Mouse (Mus musculus) common myeloid progenitor, adult 5-6 weeks (primary cell): ENCODE measurements around the gene Sult6b1. TPM values are rescaled to one million over a fixed set of nuclear protein-coding genes. Genes with fewer than 3 reads are reported as not detected.
A peak's percentile ranks its signal among the peaks of the same experiment; 100 is the strongest.

Experiments
- ATAC-seq: replicated peaks from 2 replicates; pipeline ENCODE4 v1.8.0; 2016; ENCODE audit warnings: low read depth, mild to moderate bottlenecking, moderate TSS enrichment, inconsistent platforms; ENCODE audit not compliant: poor library complexity, severe bottlenecking
- total RNA-seq: library from RNA; stranded (forward); fragments of 200-1000, 187-1606 nt; gene quantifications from 2 replicates; pipeline ENCODE4 v1.2.3, GENCODE M21; 2017

Gene Sult6b1
- total RNA-seq, 1 experiment from 2014 or later, result not detected

DNA sequence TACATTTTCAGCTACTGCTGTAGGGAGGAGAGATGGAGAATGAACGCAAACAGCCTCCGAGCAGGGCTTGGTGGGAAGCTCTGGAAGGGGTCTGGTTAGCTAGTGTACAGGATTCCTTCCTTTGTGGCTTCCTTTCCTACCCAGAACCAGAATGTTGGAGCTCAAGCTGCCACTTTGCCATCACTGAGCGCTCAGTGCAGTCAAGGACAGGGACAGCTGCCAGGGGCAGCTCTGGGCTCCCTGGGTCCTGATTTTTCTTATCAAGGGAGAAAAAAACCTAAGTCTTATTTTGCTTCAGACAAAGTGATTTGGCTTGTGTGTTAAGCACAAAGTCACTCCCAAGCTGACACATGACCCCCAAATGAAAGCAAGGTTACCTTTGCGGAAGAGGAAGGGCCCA is 18.2 kb downstream of the Sult6b1 start:
- ATAC-seq, result no peak

DNA sequence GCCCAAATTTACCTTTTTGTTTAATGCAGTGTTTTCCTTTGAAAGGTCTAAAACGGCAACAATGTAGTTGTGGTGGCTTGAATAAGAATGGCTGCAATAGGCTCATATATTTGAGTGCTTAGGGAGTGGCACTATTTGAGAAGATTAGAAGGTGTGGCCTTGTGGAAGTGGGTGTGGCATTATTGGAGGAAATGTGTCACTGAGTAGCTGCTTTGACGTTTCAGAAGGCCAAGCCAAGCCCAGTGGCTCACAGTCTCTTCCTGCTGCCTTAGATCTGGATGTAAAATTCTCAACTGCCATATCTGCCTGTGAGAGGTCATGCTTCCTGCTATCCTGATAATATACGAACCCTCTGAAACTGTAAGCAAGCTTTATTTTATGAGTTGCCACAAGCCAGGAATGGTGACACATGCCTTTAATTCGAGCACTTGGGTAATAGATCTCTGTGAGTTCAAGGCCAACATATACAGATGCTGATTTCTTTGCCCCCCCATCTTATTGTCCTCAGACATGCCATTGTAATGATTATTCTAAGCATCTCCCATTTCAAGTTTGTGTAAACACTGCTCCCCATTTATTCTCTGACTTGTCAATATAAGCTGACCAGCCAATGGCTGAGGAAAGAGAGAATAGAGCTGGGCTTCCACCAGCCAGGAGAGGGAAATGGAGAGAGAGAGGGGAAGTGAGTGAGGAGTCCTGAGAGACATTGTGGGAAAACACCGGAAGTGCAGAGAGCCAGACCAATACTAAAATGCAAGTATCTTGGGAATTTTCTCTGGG is 21.3 kb downstream of the Sult6b1 start:
- ATAC-seq, result no peak

- ATAC-seq, result no peak
These were observed 23.5 kb downstream of the Sult6b1 start for GRCm38 (mm10) chr17:78883291-78883690.

DNA sequence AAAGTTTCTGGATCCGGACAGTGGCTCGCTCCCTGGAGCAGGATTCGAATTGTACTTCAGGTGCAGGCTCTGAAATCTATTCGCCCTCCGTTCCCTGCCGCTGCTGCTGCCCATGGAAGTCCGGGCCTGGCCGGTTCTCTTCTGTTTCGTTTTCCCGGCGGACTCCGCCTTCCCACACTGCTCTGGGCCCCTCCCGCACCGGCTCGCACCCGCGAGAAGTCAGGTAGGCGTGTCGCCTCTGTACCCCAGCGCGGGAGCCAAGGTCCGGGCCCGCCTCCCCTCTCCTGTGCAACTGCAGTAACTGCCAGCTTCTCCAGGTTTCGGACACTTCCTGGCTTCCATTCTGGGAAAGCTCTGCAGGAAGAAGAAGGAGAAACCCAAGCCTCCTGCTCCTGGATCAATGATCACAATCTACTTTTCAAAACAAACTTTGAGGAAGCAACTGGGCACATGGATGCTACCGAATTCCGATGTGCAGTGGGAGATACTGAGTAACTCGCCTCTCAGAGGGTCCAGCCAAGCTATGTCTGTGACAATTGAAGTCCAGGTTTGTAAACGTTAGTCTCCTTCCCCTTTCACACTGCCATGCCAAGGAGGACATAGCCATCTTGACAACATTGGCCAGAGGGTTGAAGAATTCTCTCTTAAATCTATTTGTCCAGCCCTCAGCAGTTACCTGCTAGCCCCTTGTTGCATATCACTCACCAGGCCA is 24.2 kb downstream of the Sult6b1 start, which contains the start of gene Eif2ak2:
Gene Eif2ak2, minus strand, starts transcription at position 173 of the 712 bp plus-strand sequence.
- ATAC-seq, result peak; percentile 98

DNA sequence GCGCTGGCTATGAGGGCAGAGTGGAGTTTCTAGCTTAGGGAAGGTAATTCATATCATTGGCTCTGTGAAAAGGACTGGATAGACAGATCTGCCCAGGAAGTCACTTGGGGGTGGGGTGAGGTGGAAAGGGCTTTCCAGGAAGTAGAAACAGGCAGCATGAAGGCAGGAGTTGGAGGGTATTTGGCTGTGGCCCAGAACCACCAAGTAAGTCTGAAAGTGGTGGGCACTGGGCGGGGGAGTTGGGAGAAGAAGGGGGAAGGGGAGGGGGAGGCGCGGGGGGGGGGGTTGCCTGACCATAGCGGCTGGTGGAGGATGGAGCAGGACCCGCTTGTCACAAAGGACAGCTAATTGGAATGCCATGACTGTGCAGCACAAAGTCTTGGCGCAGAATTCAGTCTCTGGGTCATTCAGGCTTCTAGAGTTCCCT is 24.9 kb downstream of the Sult6b1 start:
- ATAC-seq, result peak; percentile 46

- no peak for ATAC-seq
These were observed 32.9 kb downstream of the Sult6b1 start for GRCm38 (mm10) chr17:78873886-78874285.

- no peak for ATAC-seq
These were observed 50.5 kb downstream of the Sult6b1 start for GRCm38 (mm10) chr17:78856243-78856642.

DNA sequence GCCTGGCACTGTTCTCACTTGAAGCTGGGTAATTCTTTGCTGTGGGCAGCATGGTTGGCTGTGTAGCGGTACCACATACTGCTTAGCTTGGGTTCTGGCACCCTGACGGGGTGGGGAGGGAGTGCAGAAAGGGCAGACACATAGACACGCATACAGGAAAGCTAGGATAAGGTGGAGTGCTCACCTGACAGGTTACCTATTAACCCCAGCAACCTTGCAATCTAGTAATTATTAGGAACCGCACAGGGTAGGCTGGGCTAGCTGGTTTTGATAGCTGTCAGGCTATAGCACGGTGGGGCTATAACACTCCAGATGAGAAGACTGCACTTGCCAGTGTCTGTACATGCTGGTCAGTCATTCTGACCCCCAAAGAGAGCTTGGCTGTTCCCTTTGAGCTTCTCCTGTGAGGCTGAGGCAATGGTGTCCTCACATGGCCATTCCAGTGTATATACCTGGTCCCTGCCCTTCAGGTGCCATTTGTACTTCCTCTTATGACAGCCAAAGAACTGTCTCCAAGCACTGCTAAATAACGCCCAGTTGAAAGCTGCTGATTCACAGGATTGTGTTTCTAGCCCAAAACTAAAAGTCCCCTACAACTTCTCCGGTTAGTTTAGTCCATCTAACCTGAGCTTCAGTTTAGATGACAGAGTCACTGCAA is 64.4 kb downstream of the Sult6b1 start:
- no peak for ATAC-seq

DNA sequence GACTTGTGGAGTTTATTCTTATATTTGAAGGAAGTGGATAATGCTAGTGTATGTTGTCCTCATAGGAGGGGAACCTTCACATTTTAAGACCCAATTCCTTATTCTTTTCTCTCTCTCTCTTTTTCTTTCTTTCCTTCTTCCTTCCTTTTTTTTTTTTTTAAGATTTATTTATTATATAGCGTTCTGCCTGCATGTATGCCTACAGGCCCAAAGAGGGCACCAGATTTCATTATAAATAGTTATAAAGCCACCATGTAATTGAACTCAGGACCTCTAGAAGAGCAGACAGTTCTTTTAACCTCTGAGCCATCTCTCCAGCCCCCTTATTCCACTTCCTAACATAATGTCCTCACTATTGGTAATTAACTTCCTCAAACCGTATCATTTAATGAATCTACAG is 70.7 kb downstream of the Sult6b1 start:
- ATAC-seq, result 0 out of 2 replicates have a peak, but pooled peaks have one; percentile 10

DNA sequence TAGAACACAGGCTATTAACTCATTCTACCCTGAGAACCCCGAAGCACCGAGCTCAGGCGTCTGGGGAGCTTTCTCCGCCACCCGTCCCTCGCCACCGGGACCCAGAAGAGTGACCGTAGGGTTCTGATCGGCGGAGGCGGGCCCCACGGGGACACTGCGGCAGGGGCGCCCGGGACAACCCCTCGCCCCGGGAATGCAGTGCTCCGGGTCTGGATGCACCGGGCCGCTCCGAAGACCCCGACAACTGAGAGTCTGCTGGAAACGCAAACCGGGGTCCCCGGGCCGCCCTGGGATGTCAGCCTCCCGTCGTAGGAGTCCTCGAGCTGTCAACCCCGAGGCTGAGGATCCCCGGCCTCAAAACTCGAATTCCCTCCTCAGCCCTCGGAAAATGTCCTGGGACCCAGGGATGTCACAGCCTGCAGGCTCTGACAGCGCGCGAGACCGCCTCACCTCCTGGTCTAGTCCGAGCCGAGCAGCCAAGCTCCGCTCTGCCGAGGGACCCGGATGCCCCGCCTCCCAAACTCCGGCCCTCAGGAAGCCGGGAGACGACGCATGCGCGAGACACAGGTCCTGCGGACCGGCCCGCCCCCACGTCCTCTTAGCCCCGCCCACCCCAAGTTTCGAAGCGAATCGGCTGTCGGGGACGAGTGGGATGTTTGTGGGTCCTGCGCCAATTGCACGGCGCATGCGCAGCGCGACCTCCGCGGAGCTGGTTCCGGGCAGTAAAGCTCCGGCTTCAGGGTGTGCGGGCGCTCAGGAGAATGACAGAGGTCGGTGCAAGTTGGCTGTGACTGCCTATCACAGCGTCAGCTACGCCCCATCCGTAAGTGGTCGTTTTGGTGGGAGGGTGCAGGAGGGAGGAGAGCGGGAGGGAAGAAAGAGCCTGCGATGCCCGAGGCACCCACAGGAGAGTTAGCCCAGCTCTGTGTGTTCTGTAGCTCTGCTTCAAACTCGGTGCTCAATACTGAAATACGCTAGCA is 71.6 kb downstream of the Sult6b1 start, which contains the start of the genes Heatr5b and Gpatch11:
Gene Heatr5b, minus strand, starts transcription at position 509 of the 980 bp plus-strand sequence.
Gene Gpatch11, plus strand, starts transcription at position 712 of the 980 bp plus-strand sequence.
- peak; percentile 94 for ATAC-seq

Other genes starting within 250 kb of the Sult6b1 start
- 21.3 and 50.8 TPM in 2 replicates for gene Strn, start 169.8 kb downstream of the Sult6b1 start, total RNA-seq
- gene Heatr5b, start 71.6 kb downstream of the Sult6b1 start, total RNA-seq, result 18.8 and 26.5 TPM in 2 replicates
- 22.2 and 36.1 TPM in 2 replicates for gene Gpatch11, start 71.4 kb downstream of the Sult6b1 start, total RNA-seq
- 49.8 and 61.1 TPM in 2 replicates for gene Eif2ak2, start 24.4 kb downstream of the Sult6b1 start, total RNA-seq
- 54.9 and 65.9 TPM in 2 replicates for gene Cebpzos, start 9.5 kb upstream of the Sult6b1 start, total RNA-seq
- 145 and 168 TPM in 2 replicates for gene Cebpz, start 30.1 kb upstream of the Sult6b1 start, total RNA-seq
- 42.6 and 44.0 TPM in 2 replicates for gene Ndufaf7, start 30.1 kb upstream of the Sult6b1 start, total RNA-seq
- gene Prkd3, start 113.8 kb upstream of the Sult6b1 start, total RNA-seq, result 47.2 and 48.6 TPM in 2 replicates
- gene Qpct, start 144.9 kb upstream of the Sult6b1 start, total RNA-seq, result 0.29 and 1.3 TPM in 2 replicates